In the genomic region with DNA sequence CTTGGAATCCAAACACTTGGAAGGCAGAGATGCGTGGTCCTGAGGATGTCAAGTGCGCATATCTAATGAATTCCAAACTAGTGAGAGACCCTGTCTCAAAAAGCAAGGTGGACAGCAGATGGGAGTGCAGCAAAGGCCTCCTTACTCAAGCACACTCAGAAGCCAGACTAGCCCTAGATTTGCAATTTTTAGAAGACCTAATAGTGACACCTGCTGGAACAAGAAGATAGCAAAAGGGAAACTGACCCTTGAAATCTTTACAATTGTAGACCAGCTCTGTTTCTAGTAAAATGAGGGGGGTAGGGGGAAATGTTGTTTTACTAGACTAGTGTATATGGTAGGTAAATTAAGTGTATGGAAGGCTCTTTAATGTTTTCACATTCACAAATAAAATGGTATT, we compare ENCODE assay signal across 10 mouse cellular contexts. TPM values are rescaled to one million over a fixed set of nuclear protein-coding genes. Genes with fewer than 3 reads are reported as not detected.
DNase-seq lines count a peak whose midpoint lies in the region; ATAC-seq and TF ChIP-seq lines count a peak whose summit lies in the region.
"Had no signal": no experiment of that assay in that cellular context is flagged by ENCODE, and none has a peak within 500 bp of the region (broad histone marks: within the 10 kb centered on the region; RNA-seq: fewer than 3 reads in every experiment).

No protein-coding gene starts in this region.

- no peaks in the 10 kb centered on the region for H3K4me1 ChIP-seq in kidney, adult 2 months (ENCODE audit: control insufficient read depth, insufficient read depth, low read length)
- no peaks in the 10 kb centered on the region for H3K4me1 ChIP-seq in E14TG2a.4 (replicated peaks; ENCODE audit: low read depth, low read length)
- H3K4me1 ChIP-seq in liver, embryonic 12.5 days: peaks cover 3% of the 10 kb centered on the region; the same call in 1 of the 2 replicates

- no peaks in the 10 kb centered on the region for H3K9me3 ChIP-seq in E14TG2a.4 (ENCODE audit: low read length)
- no peaks in the 10 kb centered on the region for H3K9me3 ChIP-seq in liver, embryonic 12.5 days (replicated peaks)

- no peaks in the 10 kb centered on the region for H3K27me3 ChIP-seq in kidney, adult 2 months (replicated peaks; ENCODE audit: control insufficient read depth, insufficient read depth, low read length)
- no peaks in the 10 kb centered on the region for H3K27me3 ChIP-seq in E14TG2a.4 (ENCODE audit: insufficient read depth, low read length)
- no peaks in the 10 kb centered on the region for H3K27me3 ChIP-seq in Patski
- no peaks in the 10 kb centered on the region for H3K27me3 ChIP-seq in liver, embryonic 12.5 days (replicated peaks)

- no peak overlapping the region for H3K9ac ChIP-seq in liver, embryonic 12.5 days

- peak; percentile 20; the same call in 1 of the 2 replicates for TF ChIP-seq CTCF in kidney, adult 2 months (conservative IDR thresholded peaks at IDR 0.05; ENCODE audit: insufficient read depth, insufficient read length, low read depth, low read length)
- TF ChIP-seq CTCF in E14TG2a.4 (conservative IDR thresholded peaks at IDR 0.05; ENCODE audit: low read length) (peak; percentile 29), Patski (IDR thresholded peaks at IDR 0.05) (peak; percentile 55)

- H3K4me2 ChIP-seq in liver, embryonic 12.5 days: no peak overlapping the region

- H3K27ac ChIP-seq in kidney, adult 2 months (ENCODE audit: insufficient read depth, low read depth, low read length): no peak overlapping the region
- H3K27ac ChIP-seq in liver, embryonic 12.5 days: no peak overlapping the region

- no peak for ATAC-seq in Patski
- peak; percentile 51; the same call in 1 of the 2 replicates for ATAC-seq in liver, embryonic 12.5 days

- TF ChIP-seq POLR2A in kidney, adult 2 months (IDR thresholded peaks at IDR 0.05; ENCODE audit: low read depth, low read length): no peak

- WGBS in kidney, adult 2 months: 73% methylated on average over 2 of the region's 2 CpGs
- 63% methylated on average over 2 of the region's 2 CpGs for WGBS in liver, embryonic 12.5 days (ENCODE audit: insufficient replicate concordance)

- DNase-seq in kidney, adult 2 months: peak; percentile 20
- no peak for DNase-seq in kidney, adult 8-10 months
- DNase-seq in Patski (ENCODE audit: low read depth, low spot score): no peak
- no peak for DNase-seq in gastrocnemius, postnatal 10 days
- DNase-seq in cerebellum, adult 11 months: no peak
- DNase-seq: adrenal gland, postnatal 14 days had no signal

- H3K36me3 ChIP-seq in kidney, adult 2 months (ENCODE audit: control insufficient read depth, insufficient read depth, low read length): no peaks in the 10 kb centered on the region
- H3K36me3 ChIP-seq in E14TG2a.4 (ENCODE audit: insufficient read depth, low read length): no peaks in the 10 kb centered on the region
- no peaks in the 10 kb centered on the region for H3K36me3 ChIP-seq in liver, embryonic 12.5 days

- CTCF ChIA-PET in Patski (lab: Charles Lee): interaction anchor here (0.7 to 1.8 kb wide), 5 partner anchors 13 to 266 kb away, joined by 3 to 6 read pairs (median 4); no protein-coding TSS in a partner anchor

- POLR2A ChIA-PET in Patski (lab: Charles Lee): no interaction called here

- H3K4me3 ChIP-seq in kidney, adult 2 months (ENCODE audit: insufficient read depth, low read depth, low read length): no peak overlapping the region
- no peak overlapping the region for H3K4me3 ChIP-seq in E14TG2a.4 (replicated peaks; ENCODE audit: low read length)
- H3K4me3 ChIP-seq in liver, embryonic 12.5 days: no peak overlapping the region

- in situ Hi-C loops in Patski (cut with MboI; ENCODE audit: low pct_unique_long_range_greater_than_20kb): loop anchor here (25.0 kb wide), 1 partner anchor 553 kb away; the partner anchor contains the start of gene Mgat5

RNA-seq across cellular contexts. Expression of gene Ccnt2, which starts 8.5 kb away (rescaled TPM):
- polyA plus RNA-seq in kidney, adult 2 months (2012; rRNA removed): 12.7 and 14.7 TPM in 2 replicates
- polyA plus RNA-seq in Patski (2021): 30.0 TPM
- polyA plus RNA-seq in liver, embryonic 12.5 days (2016; fragmentation: Nextera tagmentation; extraction: Ambion mirVana): 42.3 and 43.9 TPM in 2 replicates
- total RNA-seq in gastrocnemius, postnatal 10 days (2021): 10 to 100 TPM; 19.9 to 34.7 TPM

RNA-seq across cellular contexts. Expression of gene Acmsd, which starts 36.3 kb away (rescaled TPM):
- polyA plus RNA-seq in kidney, adult 2 months (2012; rRNA removed): 67.8 and 81.0 TPM in 2 replicates
- polyA plus RNA-seq in Patski (2021): not detected
- polyA plus RNA-seq in liver, embryonic 12.5 days (2016; fragmentation: Nextera tagmentation; extraction: Ambion mirVana): 8.4 and 8.5 TPM in 2 replicates
- not detected for total RNA-seq in gastrocnemius, postnatal 10 days (2021)
- total RNA-seq: layer of hippocampus, postnatal 10 days had no signal
- polyA plus RNA-seq: testis, adult 2 months had no signal
